8 mouse cellular contexts compared by ENCODE assay signal in genomic region chr4:135855080-135855479, GRCm38 (mm10). TPM values are rescaled to one million over a fixed set of nuclear protein-coding genes. Genes with fewer than 3 reads are reported as not detected.
DNase-seq lines count a peak whose midpoint lies in the region; ATAC-seq and TF ChIP-seq lines count a peak whose summit lies in the region.

No protein-coding gene starts in this region.

- 5% methylated on average over 6 of the region's 6 CpGs for WGBS in heart, embryonic 13.5 days
- WGBS in forebrain, embryonic 13.5 days, result 4% methylated on average over 6 of the region's 6 CpGs
- WGBS in liver, adult 2 months, result 3% methylated on average over 6 of the region's 6 CpGs
- 6% methylated on average over 6 of the region's 6 CpGs for WGBS in stomach, embryonic 14.5 days

- peaks cover 50% of the 10 kb centered on the region for H3K4me1 ChIP-seq in heart, embryonic 13.5 days
- peaks cover 39% of the 10 kb centered on the region for H3K4me1 ChIP-seq in G1E (ENCODE audit: insufficient read depth, low read depth, low read length)
- H3K4me1 ChIP-seq in forebrain, embryonic 13.5 days, result peaks cover 55% of the 10 kb centered on the region
- peaks cover 6% of the 10 kb centered on the region for H3K4me1 ChIP-seq in liver, adult 2 months (ENCODE audit: control insufficient read depth, insufficient read depth, low read length)
- H3K4me1 ChIP-seq in stomach, embryonic 14.5 days (ENCODE audit: control insufficient read depth, insufficient read depth, low read length), result peaks cover 25% of the 10 kb centered on the region; the same call in 1 of the 2 replicates

- intact Hi-C loops in gastrocnemius, postnatal 36 days (cut with DNase I), result no loop called here

- H3K36me3 ChIP-seq in heart, embryonic 13.5 days, result peaks cover 6% of the 10 kb centered on the region; the same call in 1 of the 2 replicates
- H3K36me3 ChIP-seq in G1E (replicated peaks), result peaks cover 16% of the 10 kb centered on the region
- no peaks in the 10 kb centered on the region for H3K36me3 ChIP-seq in forebrain, embryonic 13.5 days (ENCODE audit: poor library complexity, severe bottlenecking)
- no peaks in the 10 kb centered on the region for H3K36me3 ChIP-seq in liver, adult 2 months (ENCODE audit: control insufficient read depth, insufficient read depth, low read length)
- peaks cover 6% of the 10 kb centered on the region; the same call in 1 of the 2 replicates for H3K36me3 ChIP-seq in stomach, embryonic 14.5 days (ENCODE audit: control insufficient read depth, insufficient read depth, low read length)

- no peaks in the 10 kb centered on the region for H3K27me3 ChIP-seq in heart, embryonic 13.5 days (replicated peaks)
- H3K27me3 ChIP-seq in G1E (ENCODE audit: insufficient read depth, low read length), result peaks cover 23% of the 10 kb centered on the region
- no peaks in the 10 kb centered on the region for H3K27me3 ChIP-seq in forebrain, embryonic 13.5 days
- H3K27me3 ChIP-seq in liver, adult 2 months (ENCODE audit: control insufficient read depth, insufficient read depth, low read length), result no peaks in the 10 kb centered on the region
- no peaks in the 10 kb centered on the region for H3K27me3 ChIP-seq in stomach, embryonic 14.5 days (ENCODE audit: control insufficient read depth, insufficient read depth, low read length)

- no peak for TF ChIP-seq POLR2A in liver, adult 2 months (IDR thresholded peaks at IDR 0.05; ENCODE audit: extremely low read depth, insufficient read depth, low read length)

- peaks cover 12% of the 10 kb centered on the region; the same call in 1 of the 2 replicates for H3K79me2 ChIP-seq in liver, adult 2 months (ENCODE audit: control insufficient read depth, insufficient read depth, low read length)

- H3K27ac ChIP-seq in heart, embryonic 13.5 days (replicated peaks), result peak overlapping the region; percentile 97
- peak overlapping the region; percentile 99 for H3K27ac ChIP-seq in forebrain, embryonic 13.5 days
- peak overlapping the region; percentile 67 for H3K27ac ChIP-seq in liver, adult 2 months (replicated peaks; ENCODE audit: insufficient read depth, low read depth, low read length)
- peak overlapping the region; percentile 100 for H3K27ac ChIP-seq in stomach, embryonic 14.5 days (ENCODE audit: low read length)

- no peaks in the 10 kb centered on the region for H3K9me3 ChIP-seq in heart, embryonic 13.5 days
- no peaks in the 10 kb centered on the region for H3K9me3 ChIP-seq in G1E (replicated peaks)
- no peaks in the 10 kb centered on the region for H3K9me3 ChIP-seq in forebrain, embryonic 13.5 days (replicated peaks)
- no peaks in the 10 kb centered on the region for H3K9me3 ChIP-seq in stomach, embryonic 14.5 days (ENCODE audit: control insufficient read depth, low read depth, low read length)

- TF ChIP-seq CTCF in G1E (IDR thresholded peaks at IDR 0.05; ENCODE audit: low read depth, low read length), result no peak
- no peak for TF ChIP-seq CTCF in liver, adult 2 months (IDR thresholded peaks at IDR 0.05; ENCODE audit: low read depth, low read length)

- peak overlapping the region; percentile 95 for H3K4me3 ChIP-seq in heart, embryonic 13.5 days
- peak overlapping the region; percentile 93 for H3K4me3 ChIP-seq in G1E (ENCODE audit: low read depth, low read length)
- peak overlapping the region; percentile 74 for H3K4me3 ChIP-seq in forebrain, embryonic 13.5 days
- H3K4me3 ChIP-seq in liver, adult 2 months (ENCODE audit: insufficient read depth, low read depth, low read length), result peak overlapping the region; percentile 66
- peak overlapping the region; percentile 93 for H3K4me3 ChIP-seq in stomach, embryonic 14.5 days (ENCODE audit: low read depth, low read length)

- peak overlapping the region; percentile 93 for H3K4me2 ChIP-seq in heart, embryonic 13.5 days
- peak overlapping the region; percentile 82 for H3K4me2 ChIP-seq in forebrain, embryonic 13.5 days
- peak overlapping the region; percentile 88 for H3K4me2 ChIP-seq in stomach, embryonic 14.5 days (replicated peaks; ENCODE audit: low read depth, low read length)

- no peak for DNase-seq in heart, adult 8-10 months (ENCODE audit: low spot score)
- peak; percentile 70 for DNase-seq in G1E (ENCODE audit: low spot score)
- DNase-seq in liver, adult 2 months (ENCODE audit: extremely low read depth, low read depth, low spot score), result no peak
- no peak for DNase-seq in yolk sac, embryonic 10.5 days (ENCODE audit: low spot score)
- DNase-seq in gastrocnemius, postnatal 36 days, result no peak

- H3K9ac ChIP-seq in heart, embryonic 13.5 days, result peak overlapping the region; percentile 97
- peak overlapping the region; percentile 95 for H3K9ac ChIP-seq in forebrain, embryonic 13.5 days
- H3K9ac ChIP-seq in liver, adult 2 months (ENCODE audit: low read depth, low read length), result peak overlapping the region; percentile 78
- peak overlapping the region; percentile 84 for H3K9ac ChIP-seq in stomach, embryonic 14.5 days (replicated peaks; ENCODE audit: low read depth, low read length)

- no peak for ATAC-seq in heart, embryonic 13.5 days (ENCODE audit: extremely low read depth, insufficient number of reproducible peaks, low FRiP score, low TSS enrichment)
- no peak for ATAC-seq in G1E (ENCODE audit: extremely low read depth, insufficient number of reproducible peaks, low FRiP score, poor library complexity, severe bottlenecking)
- peak; percentile 32 for ATAC-seq in forebrain, embryonic 13.5 days
- ATAC-seq in stomach, embryonic 14.5 days (ENCODE audit: insufficient number of reproducible peaks, insufficient read depth, low FRiP score, low read depth), result peak; percentile 5; the same call in 1 of the 2 replicates

RNA-seq across cellular contexts. Expression of gene Srsf10, which starts 0.5 kb away (rescaled TPM):
- polyA plus RNA-seq in heart, embryonic 13.5 days (2015; fragmentation: Nextera tagmentation; extraction: Ambion mirVana), result 130 and 140 TPM in 2 replicates
- total RNA-seq in heart, adult 8-10 months (2022), result 10 to 100 TPM; 33.2 to 42.3 (median 37.9) TPM
- total RNA-seq in G1E (2014; fragmentation: Nextera tagmentation), result 355 and 418 TPM in 2 replicates
- total RNA-seq in G1E (2017), result 223 and 241 TPM in 2 replicates
- 299 and 339 TPM in 2 replicates for polyA plus RNA-seq in G1E (2012)
- 341 and 352 TPM in 2 replicates for polyA plus RNA-seq in forebrain, embryonic 13.5 days (2015; fragmentation: Nextera tagmentation; extraction: Ambion mirVana)
- 32.9 and 37.0 TPM in 2 replicates for total RNA-seq in liver, adult 2 months (2014; rRNA removed)
- 31.3 and 36.4 TPM in 2 replicates for polyA plus RNA-seq in liver, adult 2 months (2012; rRNA removed)
- polyA plus RNA-seq in stomach, embryonic 14.5 days (2014; fragmentation: Nextera tagmentation; extraction: Ambion mirVana), result 297 and 298 TPM in 2 replicates
- 10 to 100 TPM; 23.7 to 23.9 TPM for total RNA-seq in gastrocnemius, postnatal 36 days (2021)

RNA-seq across cellular contexts. Expression of gene Pnrc2, which starts 18.6 kb away (rescaled TPM):
- polyA plus RNA-seq in heart, embryonic 13.5 days (2015; fragmentation: Nextera tagmentation; extraction: Ambion mirVana), result 114 and 125 TPM in 2 replicates
- 10 to 100 TPM; 51.2 to 75.7 (median 66.5) TPM for total RNA-seq in heart, adult 8-10 months (2022)
- total RNA-seq in G1E (2014; fragmentation: Nextera tagmentation) (264 and 272 TPM in 2 replicates), G1E (2017) (159 and 197 TPM in 2 replicates)
- polyA plus RNA-seq in G1E (2012), result 7.7 and 7.9 TPM in 2 replicates
- polyA plus RNA-seq in forebrain, embryonic 13.5 days (2015; fragmentation: Nextera tagmentation; extraction: Ambion mirVana), result 180 and 185 TPM in 2 replicates
- 37.3 and 56.5 TPM in 2 replicates for total RNA-seq in liver, adult 2 months (2014; rRNA removed)
- polyA plus RNA-seq in liver, adult 2 months (2012; rRNA removed), result 6.7 and 12.2 TPM in 2 replicates
- 172 and 189 TPM in 2 replicates for polyA plus RNA-seq in stomach, embryonic 14.5 days (2014; fragmentation: Nextera tagmentation; extraction: Ambion mirVana)
- total RNA-seq in gastrocnemius, postnatal 36 days (2021), result 10 to 100 TPM; 25.4 to 31.2 TPM

RNA-seq across cellular contexts. Expression of gene Cnr2, which starts 40.1 kb away (rescaled TPM):
- 0.29 and 0.36 TPM in 2 replicates for polyA plus RNA-seq in heart, embryonic 13.5 days (2015; fragmentation: Nextera tagmentation; extraction: Ambion mirVana)
- total RNA-seq in heart, adult 8-10 months (2022), result under 1 TPM; 0.22 to 0.57 (median 0.36) TPM
- total RNA-seq in G1E (2014; fragmentation: Nextera tagmentation) (13.4 and 13.6 TPM in 2 replicates), G1E (2017) (28.2 and 30.6 TPM in 2 replicates)
- 4.0 and 5.1 TPM in 2 replicates for polyA plus RNA-seq in G1E (2012)
- 0.13 and 0.21 TPM in 2 replicates for polyA plus RNA-seq in forebrain, embryonic 13.5 days (2015; fragmentation: Nextera tagmentation; extraction: Ambion mirVana)
- total RNA-seq in liver, adult 2 months (2014; rRNA removed), result 3.0 and 3.9 TPM in 2 replicates
- polyA plus RNA-seq in liver, adult 2 months (2012; rRNA removed), result 1.4 and 2.1 TPM in 2 replicates
- polyA plus RNA-seq in stomach, embryonic 14.5 days (2014; fragmentation: Nextera tagmentation; extraction: Ambion mirVana), result 0.38 and 0.39 TPM in 2 replicates
- total RNA-seq in gastrocnemius, postnatal 36 days (2021), result under 1 TPM; 0.07 to 0.08 TPM

Comparison
In these comparisons a context has a peak if more than half of its experiments do, and no peak if none do; other contexts are left out.
1. ATAC-seq: peak in forebrain, embryonic 13.5 days (single experiment) and stomach, embryonic 14.5 days (single experiment); none in heart, embryonic 13.5 days (single experiment) and G1E (single experiment).
2. Peak in every context shown above with its lines, with median percentiles within 50 percentile points of each other: H3K27ac ChIP-seq, H3K4me2 ChIP-seq, H3K4me3 ChIP-seq and H3K9ac ChIP-seq.